Mouse (Mus musculus): Measurements from ENCODE around the gene Trio.

Trio gene

GRCm38 (mm10) chr15:27923987-27924341 is 101.7 kb downstream of the Trio start:
- DNase-seq (ENCODE audit: low read depth, low spot score) = peak; percentile 82

DNA sequence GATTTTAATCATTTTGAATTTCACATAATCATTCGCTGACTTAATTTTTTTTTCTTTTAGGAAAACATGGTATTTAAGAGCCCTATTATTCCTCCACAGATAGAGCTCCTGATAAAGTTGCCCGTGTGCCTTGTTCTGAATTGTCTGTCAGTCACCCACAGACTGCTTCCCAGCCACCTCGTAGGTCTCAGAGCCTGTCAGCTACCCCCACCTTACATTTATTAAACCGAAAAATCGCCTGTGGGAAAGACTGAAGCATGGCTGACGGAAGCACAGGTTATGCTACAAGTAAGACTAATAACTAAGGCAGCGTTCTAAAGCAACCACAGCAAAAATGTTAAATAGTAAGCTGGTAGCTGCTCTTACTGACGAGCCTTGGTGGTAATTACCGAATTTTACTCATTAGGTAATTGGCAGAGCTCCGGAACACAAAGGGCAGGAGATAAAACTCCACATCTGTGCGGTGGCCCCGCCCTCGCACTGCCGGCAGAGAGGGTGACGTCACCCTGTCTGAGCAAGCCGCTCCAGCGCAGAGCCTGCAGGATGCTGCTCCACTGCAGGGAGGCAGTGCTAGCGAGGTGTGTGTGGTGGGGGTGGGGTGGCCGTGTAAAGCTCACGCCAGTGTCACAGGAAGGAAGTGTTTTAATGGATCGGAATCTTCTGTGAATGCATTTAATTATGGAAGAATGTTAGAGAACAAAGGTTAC is 102.2 kb downstream of the Trio start:
- DNase-seq (ENCODE audit: low read depth, low spot score) = peak; percentile 83

DNA sequence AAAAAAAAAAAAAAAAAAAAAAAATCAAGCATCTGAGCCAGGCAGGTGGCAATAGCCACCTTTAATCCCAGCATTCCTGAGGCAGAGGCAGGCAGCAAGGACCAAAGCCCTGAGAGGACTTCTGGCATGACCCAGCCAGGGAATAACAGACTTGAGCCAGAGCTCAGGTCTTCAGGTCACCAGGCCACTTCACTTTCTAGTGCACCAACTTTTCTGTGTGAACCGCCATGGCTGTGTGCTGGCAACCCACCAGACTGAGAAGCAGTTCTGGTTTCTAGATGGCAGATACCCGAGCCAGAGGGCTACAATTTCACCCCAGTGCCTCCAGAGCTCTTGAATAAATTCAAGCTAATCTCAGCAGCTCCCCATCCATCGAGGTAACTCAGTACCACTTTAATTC is 104.9 kb downstream of the Trio start:
- no peak for DNase-seq (ENCODE audit: low read depth, low spot score)

DNA sequence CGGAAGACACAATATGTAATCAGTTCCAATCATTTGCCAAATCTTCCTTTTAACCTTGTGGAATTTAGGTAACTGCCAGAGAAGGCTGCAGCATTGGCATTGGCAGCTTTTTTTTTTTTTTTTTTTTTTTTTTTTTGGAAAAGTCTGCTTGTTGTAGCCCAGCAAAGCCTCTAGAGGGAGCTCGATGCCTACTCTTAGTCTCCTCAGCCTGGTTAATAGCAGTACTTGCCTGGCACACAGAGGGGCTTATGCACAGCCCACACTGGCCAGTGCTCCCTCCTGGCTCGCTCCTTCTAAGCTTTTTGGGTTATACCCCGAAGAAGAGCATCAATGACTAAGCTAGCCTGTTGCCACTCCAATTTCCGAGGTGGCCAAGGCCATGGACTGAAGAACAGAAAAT is 106.1 kb downstream of the Trio start:
- peak; percentile 77 for DNase-seq (ENCODE audit: low read depth, low spot score)

DNA sequence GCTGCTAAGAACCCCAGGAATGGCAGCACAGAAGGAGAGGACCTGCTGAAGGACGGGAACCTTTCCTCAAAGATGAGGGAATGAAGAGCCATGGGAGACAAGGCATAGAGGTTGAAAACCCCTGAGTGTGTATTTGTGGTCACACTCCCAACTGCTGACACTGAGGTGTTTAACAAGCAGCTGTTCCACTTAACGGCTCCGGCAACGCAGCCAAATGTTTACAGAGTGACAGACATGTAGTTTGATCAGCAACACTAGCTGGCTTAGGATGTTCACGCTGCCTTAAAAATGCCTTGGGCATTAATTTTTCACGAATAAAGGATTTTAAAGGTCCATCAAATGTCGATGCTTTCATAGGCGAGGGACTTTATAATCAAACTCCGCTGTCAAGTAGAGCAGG is 106.8 kb downstream of the Trio start:
- DNase-seq (ENCODE audit: low read depth, low spot score) = no peak

DNA sequence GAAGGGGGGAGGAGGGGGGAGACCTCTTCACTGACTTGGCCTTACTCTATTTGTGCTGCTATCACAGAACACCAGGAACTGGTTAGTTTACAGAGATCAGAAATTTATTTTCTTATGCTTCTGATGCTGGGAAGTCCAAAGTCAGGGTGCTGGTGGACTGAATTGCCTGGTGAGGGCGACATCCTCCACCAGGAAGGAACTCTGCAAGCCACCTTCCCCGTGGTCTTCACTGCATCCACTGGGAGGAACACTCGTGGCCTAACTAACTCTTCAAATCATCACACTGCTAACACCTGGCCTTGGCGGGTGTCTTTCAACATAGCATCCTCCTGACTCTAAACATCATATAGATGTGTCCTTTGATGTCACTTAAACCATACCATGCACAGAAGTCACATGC is 109.4 kb downstream of the Trio start:
- no peak for DNase-seq (ENCODE audit: low read depth, low spot score)

- DNase-seq (ENCODE audit: low read depth, low spot score) = no peak
Measured at GRCm38 (mm10) chr15:27913013-27913412, 112.6 kb downstream of the Trio start.

- DNase-seq (ENCODE audit: low read depth, low spot score) = no peak
Measured at GRCm38 (mm10) chr15:27911196-27911595, 114.5 kb downstream of the Trio start.

DNA sequence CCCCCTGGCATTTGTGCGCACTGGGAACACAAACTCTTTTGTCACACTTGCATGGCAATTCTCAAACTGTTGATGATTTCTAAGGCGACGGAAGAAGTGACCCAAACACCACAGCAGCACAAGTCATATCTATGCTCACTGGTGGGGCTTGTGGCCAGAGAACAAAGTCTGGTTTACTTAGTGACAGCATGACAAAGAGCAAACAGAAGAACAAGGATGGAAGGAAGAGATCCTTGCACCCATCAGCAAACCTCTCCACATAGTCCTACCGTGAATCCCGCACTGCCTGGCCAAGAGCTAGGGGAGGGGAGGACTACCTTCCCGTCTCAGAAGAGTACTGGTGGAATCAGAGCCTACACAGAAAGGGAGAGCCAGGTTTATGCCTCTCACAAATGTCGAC is 115.5 kb downstream of the Trio start:
- no peak for DNase-seq (ENCODE audit: low read depth, low spot score)

- no peak for DNase-seq (ENCODE audit: low read depth, low spot score)
Measured at GRCm38 (mm10) chr15:27907649-27908048, 118.0 kb downstream of the Trio start.

- no peak for DNase-seq (ENCODE audit: low read depth, low spot score)
Measured at GRCm38 (mm10) chr15:27906409-27906808, 119.2 kb downstream of the Trio start.

DNA sequence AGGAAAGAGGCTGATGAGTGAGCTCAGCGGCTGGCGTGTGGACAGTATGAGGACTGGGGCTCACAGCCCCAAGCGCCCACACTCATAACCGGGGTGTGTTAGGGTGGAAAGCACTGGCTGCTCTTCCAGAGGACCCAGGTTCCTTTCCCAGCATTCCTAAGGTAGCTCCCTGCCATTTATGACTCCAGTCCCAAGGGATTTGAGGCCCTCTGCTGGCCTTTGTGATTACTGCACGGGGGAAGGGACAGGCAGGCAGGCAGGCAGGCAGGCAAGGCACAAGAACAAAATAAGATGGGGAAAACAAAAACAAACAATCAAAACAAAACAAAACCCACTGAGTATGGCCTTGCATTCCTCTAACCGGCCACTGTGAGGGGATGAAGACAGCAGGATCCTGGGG is 120.3 kb downstream of the Trio start:
- peak; percentile 59 for DNase-seq (ENCODE audit: low read depth, low spot score)

DNA sequence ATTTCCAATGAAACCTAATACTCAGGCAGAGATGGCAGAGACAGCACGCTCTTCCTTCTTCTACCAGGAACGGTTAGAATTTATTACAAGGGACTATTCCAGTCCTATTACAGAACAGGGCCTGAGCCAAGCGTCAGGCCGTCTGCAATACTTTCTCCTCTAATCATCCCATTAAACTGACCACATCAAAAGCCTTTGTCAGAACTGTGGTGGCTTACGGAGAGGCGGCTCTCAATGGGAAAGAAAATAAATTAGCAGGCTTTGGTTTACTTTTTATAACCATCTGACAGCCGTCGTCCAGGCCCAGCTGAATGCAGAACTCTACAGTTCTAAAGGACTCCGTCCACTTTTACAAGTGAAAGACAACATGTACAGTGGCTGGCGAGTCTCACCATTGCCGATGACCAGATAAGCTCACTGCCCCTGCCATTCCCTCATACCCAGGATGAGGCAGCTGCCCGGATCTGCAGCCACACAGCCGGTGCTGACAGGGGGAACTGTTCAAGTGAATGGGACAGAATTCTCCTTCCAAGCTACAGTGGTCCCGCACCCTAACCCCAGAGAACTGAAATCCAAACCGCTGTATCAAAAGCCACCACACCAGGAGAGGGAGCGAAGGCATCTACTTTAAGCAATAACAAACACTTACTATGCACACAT is 121.2 kb downstream of the Trio start:
- DNase-seq (ENCODE audit: low read depth, low spot score) = no peak

- DNase-seq (ENCODE audit: low read depth, low spot score) = no peak
Measured at GRCm38 (mm10) chr15:27901200-27901599, 124.4 kb downstream of the Trio start.

DNA sequence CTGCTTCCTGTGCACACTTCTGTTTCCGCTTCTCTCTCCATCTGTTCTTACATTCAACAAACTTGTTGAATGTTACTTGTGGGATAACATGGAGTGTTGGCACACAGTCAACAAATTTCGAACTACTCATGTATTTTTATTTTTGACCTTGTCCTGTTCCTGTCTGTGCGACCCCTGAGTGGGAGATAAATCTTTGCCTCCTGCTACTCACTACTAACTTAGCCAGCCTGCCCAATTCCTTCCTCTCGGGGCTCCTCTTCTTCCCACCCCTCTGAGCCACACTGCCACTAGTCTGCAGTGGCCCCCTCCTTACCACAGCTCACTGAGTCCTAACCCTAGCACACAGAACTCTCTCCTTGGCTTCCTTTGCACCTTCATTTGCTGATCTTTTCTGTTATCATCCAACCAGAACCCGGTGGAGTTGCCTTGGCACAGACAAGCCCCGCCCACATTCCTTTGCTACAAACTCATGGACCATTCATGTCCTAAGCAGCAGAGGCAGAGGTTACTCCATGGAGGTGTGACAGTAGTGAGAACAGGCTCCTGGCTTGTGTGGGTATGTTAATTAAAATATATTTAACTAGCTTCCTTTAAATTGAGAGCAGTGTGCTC is 126.7 kb downstream of the Trio start:
- peak; percentile 76 for DNase-seq (ENCODE audit: low read depth, low spot score)

- no peak for DNase-seq (ENCODE audit: low read depth, low spot score)
Measured at GRCm38 (mm10) chr15:27894112-27894511, 131.5 kb downstream of the Trio start.

- no peak for DNase-seq (ENCODE audit: low read depth, low spot score)
Measured at GRCm38 (mm10) chr15:27892029-27892428, 133.6 kb downstream of the Trio start.

DNA sequence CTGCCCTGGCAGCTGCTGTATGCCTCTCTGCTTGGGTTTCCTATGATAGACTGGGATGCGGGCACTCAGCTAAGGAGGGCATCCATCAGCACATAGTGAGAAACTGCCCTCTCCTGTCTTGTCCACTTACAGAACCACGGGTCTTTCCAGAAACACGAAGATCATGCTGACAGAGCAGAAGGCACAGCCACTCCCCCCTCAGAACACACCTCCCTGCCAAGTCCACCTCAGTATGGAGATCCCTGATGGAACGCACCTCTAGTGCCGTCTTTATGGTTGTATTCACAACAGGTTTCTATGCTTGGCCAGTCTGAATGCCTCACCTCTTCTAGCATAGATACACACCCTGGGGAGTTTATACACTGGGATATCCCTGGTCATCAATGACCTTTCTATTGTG is 135.0 kb downstream of the Trio start:
- DNase-seq (ENCODE audit: low read depth, low spot score) = no peak

- DNase-seq (ENCODE audit: low read depth, low spot score) = no peak
Measured at GRCm38 (mm10) chr15:27888153-27888552, 137.5 kb downstream of the Trio start.

- no peak for DNase-seq (ENCODE audit: low read depth, low spot score)
Measured at GRCm38 (mm10) chr15:27886992-27887391, 138.7 kb downstream of the Trio start.

DNA sequence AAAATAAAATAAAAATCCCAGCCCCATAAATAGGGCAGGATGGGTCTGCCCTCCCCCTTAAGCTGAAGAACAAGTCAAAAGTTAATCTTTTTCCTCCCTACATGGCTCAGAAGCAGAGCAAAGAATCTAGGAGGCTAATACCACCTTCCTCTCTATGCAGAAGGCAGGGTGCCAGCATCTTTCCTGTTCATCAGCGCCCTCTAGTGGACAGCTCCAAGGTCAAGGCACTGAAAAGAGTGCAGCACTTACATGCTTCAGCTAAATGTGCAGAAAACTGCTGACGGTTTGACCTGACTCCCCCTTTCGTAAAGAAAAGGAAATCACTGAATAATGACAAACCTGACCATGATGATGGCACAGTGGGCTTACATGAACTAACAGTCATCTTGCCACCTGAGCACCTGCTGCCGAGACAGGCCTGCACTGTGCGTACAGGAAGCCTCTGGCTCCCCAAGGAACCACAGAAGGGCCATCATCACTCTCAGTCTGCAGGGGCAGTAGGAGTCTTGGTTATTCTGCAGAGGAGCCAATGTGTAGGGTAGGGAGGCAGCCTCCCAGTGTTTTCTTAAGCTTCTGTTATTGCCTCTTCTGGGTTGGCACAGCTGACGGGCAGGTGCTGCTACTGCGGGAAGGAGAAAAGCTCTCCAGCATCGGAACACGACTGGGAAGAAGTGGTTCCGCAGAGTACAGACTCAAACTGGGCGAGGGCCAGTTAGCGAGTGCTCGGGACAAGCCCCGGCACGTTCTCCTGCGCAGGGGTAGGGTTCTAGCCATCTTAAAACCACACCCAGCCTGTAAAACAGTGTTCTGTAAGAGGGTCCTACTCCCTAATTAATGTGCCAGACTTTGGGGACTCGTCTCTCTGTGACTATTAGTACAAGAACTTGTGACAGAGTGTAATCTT is 141.0 kb downstream of the Trio start:
- peak; percentile 81 for DNase-seq (ENCODE audit: low read depth, low spot score)

GRCm38 (mm10) chr15:27883881-27884280 is 141.8 kb downstream of the Trio start:
- DNase-seq (ENCODE audit: low read depth, low spot score) = no peak

All from 3T3-L1 (cell line).